Mouse (Mus musculus) testis, adult 2 months (tissue): ENCODE results near the gene Slc11a2. TPM values are rescaled to one million over a fixed set of nuclear protein-coding genes. Genes with fewer than 3 reads are reported as not detected.
"Not testable (repeated sequence)": the region's sequence is repeated elsewhere in the genome, so short reads cannot be mapped to it uniquely, and the experiment has no call there.

Source experiments
- H3K27ac ChIP-seq: fragments of 200-500 bp; 2 replicates; pipeline ENCODE4 v1.5.1; 2012; ENCODE audit warnings: low read depth, low read length; ENCODE audit not compliant: control insufficient read depth, insufficient read depth
- H3K27me3 ChIP-seq: fragments of 200-500 bp; 2 replicates; pipeline ENCODE4 v1.6.1; 2012; ENCODE audit warnings: mild to moderate bottlenecking, low read length, moderate library complexity; ENCODE audit not compliant: control insufficient read depth, insufficient read depth
- H3K36me3 ChIP-seq: fragments of 200-500 bp; 2 replicates; pipeline ENCODE4 v1.6.1; 2012; ENCODE audit warnings: mild to moderate bottlenecking, low read length; ENCODE audit not compliant: control insufficient read depth, insufficient read depth
- H3K4me1 ChIP-seq: fragments of 200-500 bp; 2 replicates; pipeline ENCODE4 v1.6.1; 2012; ENCODE audit warnings: low read length; ENCODE audit not compliant: control insufficient read depth, insufficient read depth
- H3K4me3 ChIP-seq: fragments of 200-500 bp; 2 replicates; pipeline ENCODE4 v1.5.1; 2012; ENCODE audit warnings: low read depth, mild to moderate bottlenecking, low read length, moderate library complexity, mixed read lengths; ENCODE audit not compliant: control insufficient read depth
- CTCF ChIP-seq: fragments of 200-500 bp; IDR thresholded peaks from 2 replicates; pipeline ENCODE4 v1.5.1; 2012; ENCODE audit warnings: low read depth, mild to moderate bottlenecking, inconsistent platforms, low read length, moderate library complexity; ENCODE audit not compliant: control insufficient read depth, insufficient read depth, insufficient replicate concordance
- POLR2A ChIP-seq: fragments of 200-500 bp; IDR thresholded peaks from 2 replicates; pipeline ENCODE4 v1.6.1; 2012; ENCODE audit warnings: low read depth, mild to moderate bottlenecking, inconsistent platforms, low read length, moderate library complexity; ENCODE audit not compliant: control insufficient read depth
- polyA plus RNA-seq: library from polyadenylated mRNA; depleted of rRNA; stranded (reverse); fragments of >200 nt; gene quantifications from 2 replicates; pipeline ENCODE4 v1.2.3, GENCODE M21; 2012

The Slc11a2 gene
- polyA plus RNA-seq, 1 experiment: 38.4 TPM

DNA sequence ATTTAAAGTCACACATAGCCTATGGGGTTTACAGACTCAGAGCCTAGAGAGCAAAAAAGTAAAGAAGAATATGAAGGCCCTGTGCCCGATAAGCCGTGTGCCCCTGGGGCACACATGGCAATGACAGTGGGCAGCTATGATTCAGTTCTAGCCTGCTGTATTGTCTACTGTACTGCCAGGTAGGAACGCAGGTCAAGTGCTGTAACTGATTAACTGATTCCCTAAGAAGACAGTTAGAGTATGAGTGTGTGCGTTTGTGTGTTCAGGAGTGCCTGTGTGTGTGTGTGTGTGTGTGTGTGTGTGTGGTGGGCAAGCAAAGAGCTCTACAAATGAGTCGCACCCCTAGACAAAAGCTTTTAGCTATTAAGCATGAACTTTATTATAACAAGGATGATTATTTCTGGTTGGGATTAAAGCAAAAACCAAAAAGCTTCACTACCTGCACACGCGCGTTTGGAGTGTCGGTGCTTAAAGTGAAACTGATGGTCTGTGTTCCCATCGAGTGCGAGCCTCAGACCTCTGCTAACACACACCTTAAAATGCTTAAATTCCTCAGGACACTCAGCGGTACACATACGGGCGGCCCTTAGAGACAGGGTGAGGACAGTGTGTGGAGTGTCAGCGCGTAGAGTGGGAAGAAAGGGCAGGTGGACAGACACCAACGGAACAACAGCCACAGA, 37.2 kb downstream of the Slc11a2 start:
- H3K36me3 ChIP-seq: no peaks in the 10 kb centered on the region
- no peaks in the 10 kb centered on the region for H3K27me3 ChIP-seq
- H3K27ac ChIP-seq: no peak overlapping the region
- no peak overlapping the region for H3K4me3 ChIP-seq
- TF ChIP-seq POLR2A (no peak), CTCF (no peak)
- no peaks in the 10 kb centered on the region for H3K4me1 ChIP-seq

DNA sequence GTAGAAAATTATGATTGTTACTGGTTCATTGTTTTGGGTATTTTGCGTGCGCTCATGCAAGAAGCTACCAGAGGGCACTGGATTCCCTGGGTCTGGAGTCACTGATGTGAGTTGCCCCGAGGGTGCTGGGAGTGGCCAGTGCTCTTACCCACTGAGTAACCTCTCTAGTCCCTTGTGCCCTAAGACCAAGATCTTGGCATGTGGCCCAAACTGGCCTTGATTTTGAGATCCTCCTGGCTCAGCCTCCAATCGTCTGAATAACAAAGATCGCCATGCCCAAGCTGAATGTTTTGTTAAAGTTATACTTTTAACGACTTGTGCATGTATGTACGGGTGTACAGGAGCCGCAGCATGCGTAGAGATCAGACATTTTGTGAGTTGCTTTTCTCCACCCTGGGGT, 39.2 kb downstream of the Slc11a2 start:
- H3K27ac ChIP-seq: no peak overlapping the region
- TF ChIP-seq CTCF (no peak), POLR2A (no peak)
- no peak overlapping the region for H3K4me3 ChIP-seq
- no peaks in the 10 kb centered on the region for H3K36me3 ChIP-seq
- H3K4me1 ChIP-seq: no peaks in the 10 kb centered on the region
- H3K27me3 ChIP-seq: no peaks in the 10 kb centered on the region

GRCm38 (mm10) chr15:100380104-100380503, 44.8 kb downstream of the Slc11a2 start:
- TF ChIP-seq POLR2A (no peak), CTCF (no peak)
- Histone ChIP-seq H3K27ac (no peak overlapping the region), H3K4me3 (no peak overlapping the region), H3K4me1 (no peaks in the 10 kb centered on the region), H3K27me3 (no peaks in the 10 kb centered on the region), H3K36me3 (no peaks in the 10 kb centered on the region)

- no peaks in the 10 kb centered on the region for H3K36me3 ChIP-seq
- no peaks in the 10 kb centered on the region for H3K4me1 ChIP-seq
- H3K27me3 ChIP-seq: no peaks in the 10 kb centered on the region
- TF ChIP-seq CTCF (no peak), POLR2A (no peak)
- H3K27ac ChIP-seq: no peak overlapping the region
- no peak overlapping the region for H3K4me3 ChIP-seq
These were observed 45.2 kb downstream of the Slc11a2 start for GRCm38 (mm10) chr15:100379658-100380057.

- not testable (repeated sequence) for H3K27ac ChIP-seq, H3K36me3 ChIP-seq, H3K27me3 ChIP-seq, H3K4me3 ChIP-seq, H3K4me1 ChIP-seq
These were observed 46.9 kb downstream of the Slc11a2 start for GRCm38 (mm10) chr15:100377847-100378505.

- H3K27ac ChIP-seq: no peak overlapping the region
- no peaks in the 10 kb centered on the region for H3K4me1 ChIP-seq
- no peaks in the 10 kb centered on the region for H3K36me3 ChIP-seq
- H3K4me3 ChIP-seq: no peak overlapping the region
- no peaks in the 10 kb centered on the region for H3K27me3 ChIP-seq
- TF ChIP-seq POLR2A (no peak), CTCF (no peak)
These were observed 49.8 kb downstream of the Slc11a2 start for GRCm38 (mm10) chr15:100375066-100375465.

GRCm38 (mm10) chr15:100367119-100367518, 57.8 kb downstream of the Slc11a2 start:
- no peaks in the 10 kb centered on the region for H3K27me3 ChIP-seq
- H3K36me3 ChIP-seq: no peaks in the 10 kb centered on the region
- H3K27ac ChIP-seq: no peak overlapping the region
- TF ChIP-seq POLR2A (no peak), CTCF (no peak)
- H3K4me3 ChIP-seq: no peak overlapping the region
- H3K4me1 ChIP-seq: no peaks in the 10 kb centered on the region

DNA sequence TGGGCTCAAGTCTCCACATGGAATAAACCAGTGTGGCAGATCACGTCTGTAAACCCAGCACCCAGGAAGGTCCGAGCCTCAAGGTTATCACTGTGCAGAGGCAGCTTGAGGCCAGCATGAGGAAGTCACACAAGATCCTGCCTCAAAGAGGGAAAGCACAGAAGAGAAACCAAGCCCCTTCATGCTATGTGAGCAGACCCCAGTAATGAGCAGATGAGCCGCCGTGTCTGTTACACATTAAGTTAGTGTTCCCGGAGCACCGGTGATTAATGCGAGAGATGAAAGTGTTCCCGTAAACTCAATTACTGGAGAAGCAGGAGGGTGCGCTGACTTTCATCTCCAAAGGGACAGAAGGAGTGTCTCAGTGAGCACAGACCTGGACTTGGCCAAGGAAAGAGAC, 58.9 kb downstream of the Slc11a2 start:
- H3K27ac ChIP-seq, H3K4me3 ChIP-seq, H3K27me3 ChIP-seq, H3K36me3 ChIP-seq, H3K4me1 ChIP-seq: not testable (repeated sequence)
